Mouse (Mus musculus): ENCODE results near the gene Cerkl. TPM values are rescaled to one million over a fixed set of nuclear protein-coding genes. Genes with fewer than 3 reads are reported as not detected.

Cerkl gene
- polyA plus RNA-seq, 1 experiment from 2014 or later = 1.1 TPM

DNA sequence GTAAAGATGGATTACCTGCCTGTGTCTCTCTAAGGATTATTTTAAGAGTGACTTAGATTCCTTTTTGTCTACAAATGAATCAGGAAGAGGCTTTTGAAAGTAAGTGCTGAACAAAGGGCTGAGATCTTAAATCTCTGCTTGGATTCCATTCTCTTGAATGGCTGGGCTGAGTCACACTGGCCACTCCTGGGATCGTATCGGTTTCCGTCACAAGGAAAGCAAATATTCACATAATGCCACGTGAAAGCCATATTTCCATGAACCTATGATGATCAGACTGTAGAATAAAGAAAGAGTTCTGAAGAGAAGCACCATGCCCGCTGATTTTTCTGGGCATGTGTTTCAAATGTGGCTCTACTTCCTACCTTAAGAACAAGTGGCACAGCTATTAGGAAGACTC is 57.8 kb downstream of the Cerkl start:
- Histone ChIP-seq H3K27me3 (no peaks in the 10 kb centered on the region), H3K4me1 (no peaks in the 10 kb centered on the region), H3K9me3 (no peaks in the 10 kb centered on the region), H3K9ac (no peak overlapping the region), H3K4me2 (replicated peaks) (no peak overlapping the region), H3K4me3 (no peak overlapping the region), H3K36me3 (no peaks in the 10 kb centered on the region), H3K27ac (no peak overlapping the region)
- 82% methylated on average over 5 of the region's 5 CpGs for WGBS
- no peak for ATAC-seq (ENCODE audit: low FRiP score, low read depth)

GRCm38 (mm10) chr2:79398343-79398742 is 58.2 kb downstream of the Cerkl start:
- H3K36me3 ChIP-seq = no peaks in the 10 kb centered on the region
- ATAC-seq (ENCODE audit: low FRiP score, low read depth) = no peak
- no peaks in the 10 kb centered on the region for H3K4me1 ChIP-seq
- H3K9me3 ChIP-seq = no peaks in the 10 kb centered on the region
- H3K27ac ChIP-seq = no peak overlapping the region
- no peak overlapping the region for H3K4me2 ChIP-seq (replicated peaks)
- H3K27me3 ChIP-seq = no peaks in the 10 kb centered on the region
- no peak overlapping the region for H3K4me3 ChIP-seq
- WGBS = 74% methylated on average over 2 of the region's 2 CpGs
- H3K9ac ChIP-seq = no peak overlapping the region

DNA sequence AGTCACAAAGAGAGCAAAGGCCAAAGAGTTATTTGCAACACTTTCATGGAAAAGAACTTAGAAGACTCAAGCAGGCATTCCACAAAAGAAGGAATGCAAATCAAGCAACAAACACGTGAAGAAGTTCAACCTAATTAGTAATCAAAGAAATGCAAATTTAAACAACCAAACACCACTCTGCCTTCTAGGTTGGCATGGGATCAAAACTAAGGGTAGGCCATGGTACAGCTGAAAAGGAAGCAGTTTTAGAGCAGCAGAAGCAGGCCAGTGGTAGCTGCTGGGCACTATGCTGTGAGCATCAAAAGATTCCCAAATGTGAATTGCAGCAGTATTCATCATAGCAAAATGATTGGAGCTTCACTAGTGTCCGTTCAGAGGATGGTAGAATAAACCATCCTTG is 59.5 kb downstream of the Cerkl start:
- Histone ChIP-seq H3K36me3 (no peaks in the 10 kb centered on the region), H3K9me3 (no peaks in the 10 kb centered on the region), H3K9ac (no peak overlapping the region), H3K27me3 (no peaks in the 10 kb centered on the region), H3K27ac (no peak overlapping the region), H3K4me3 (no peak overlapping the region), H3K4me1 (no peaks in the 10 kb centered on the region), H3K4me2 (replicated peaks) (no peak overlapping the region)
- no peak for ATAC-seq (ENCODE audit: low FRiP score, low read depth)
- WGBS = 57% methylated on average over 2 of the region's 2 CpGs

DNA sequence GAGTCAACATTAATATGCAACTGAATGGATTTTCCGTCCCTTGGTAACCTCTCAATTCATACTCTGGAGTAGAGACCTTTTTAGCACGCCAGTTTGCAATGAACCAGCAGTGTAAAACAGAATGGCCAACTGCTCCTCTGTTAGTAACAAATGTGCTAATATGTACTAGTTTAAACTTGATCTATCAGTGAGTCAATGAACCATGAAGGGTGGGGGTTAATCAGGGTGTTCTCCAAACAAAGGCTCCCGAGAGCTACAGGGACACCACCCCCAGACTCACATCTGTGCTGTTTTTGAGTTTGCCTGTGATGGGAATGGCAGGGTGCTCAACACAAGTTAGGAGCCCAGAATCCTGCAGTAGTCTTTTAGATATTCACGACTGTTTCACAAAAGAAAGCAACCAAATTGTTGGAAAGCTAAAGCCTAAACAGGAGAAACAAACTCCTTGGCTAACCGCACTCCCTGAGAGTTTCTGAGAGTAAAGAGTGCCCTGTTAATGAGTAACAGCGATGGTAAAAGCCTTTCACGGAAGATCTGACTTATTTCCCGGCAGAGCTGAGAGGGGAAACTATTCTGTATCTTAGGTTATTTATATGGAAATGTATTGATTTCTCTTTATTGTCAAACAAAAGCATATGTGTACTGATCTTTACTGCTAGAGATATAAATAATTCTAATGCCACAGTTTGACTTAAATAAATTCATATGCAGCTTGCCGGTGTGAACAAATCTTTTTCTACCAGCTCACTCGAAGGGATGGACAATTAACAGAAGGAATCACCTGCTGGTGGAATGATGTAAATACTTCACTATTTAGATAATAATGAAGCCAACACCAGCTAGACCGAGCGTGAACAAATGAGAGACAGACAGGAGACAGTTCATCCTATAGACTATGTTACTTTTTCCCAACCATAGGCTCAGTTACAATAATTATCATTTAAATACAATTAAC is 77.2 kb downstream of the Cerkl start:
- H3K27ac ChIP-seq = no peak overlapping the region
- H3K36me3 ChIP-seq = no peaks in the 10 kb centered on the region
- H3K4me2 ChIP-seq (replicated peaks) = no peak overlapping the region
- H3K4me3 ChIP-seq = no peak overlapping the region
- no peaks in the 10 kb centered on the region for H3K4me1 ChIP-seq
- ATAC-seq (ENCODE audit: low FRiP score, low read depth) = no peak
- no peaks in the 10 kb centered on the region for H3K27me3 ChIP-seq
- no peaks in the 10 kb centered on the region for H3K9me3 ChIP-seq
- WGBS = 51% methylated on average over 12 of the region's 12 CpGs
- no peak overlapping the region for H3K9ac ChIP-seq

GRCm38 (mm10) chr2:79378346-79379086 is 78.1 kb downstream of the Cerkl start:
- Histone ChIP-seq H3K4me3 (no peak overlapping the region), H3K9ac (no peak overlapping the region), H3K27me3 (no peaks in the 10 kb centered on the region), H3K9me3 (no peaks in the 10 kb centered on the region), H3K36me3 (no peaks in the 10 kb centered on the region), H3K4me2 (replicated peaks) (no peak overlapping the region), H3K27ac (no peak overlapping the region), H3K4me1 (no peaks in the 10 kb centered on the region)
- 80% methylated on average over 8 of the region's 8 CpGs for whole genome bisulfite sequencing
- no peak for ATAC-seq (ENCODE audit: low FRiP score, low read depth)

GRCm38 (mm10) chr2:79372486-79373200 is 83.9 kb downstream of the Cerkl start:
- no peak for ATAC-seq (ENCODE audit: low FRiP score, low read depth)
- Histone ChIP-seq H3K4me3 (no peak overlapping the region), H3K36me3 (no peaks in the 10 kb centered on the region), H3K4me2 (replicated peaks) (no peak overlapping the region), H3K9me3 (no peaks in the 10 kb centered on the region), H3K27me3 (no peaks in the 10 kb centered on the region), H3K27ac (no peak overlapping the region), H3K4me1 (no peaks in the 10 kb centered on the region), H3K9ac (no peak overlapping the region)
- 47% methylated on average over 6 of the region's 6 CpGs for WGBS

DNA sequence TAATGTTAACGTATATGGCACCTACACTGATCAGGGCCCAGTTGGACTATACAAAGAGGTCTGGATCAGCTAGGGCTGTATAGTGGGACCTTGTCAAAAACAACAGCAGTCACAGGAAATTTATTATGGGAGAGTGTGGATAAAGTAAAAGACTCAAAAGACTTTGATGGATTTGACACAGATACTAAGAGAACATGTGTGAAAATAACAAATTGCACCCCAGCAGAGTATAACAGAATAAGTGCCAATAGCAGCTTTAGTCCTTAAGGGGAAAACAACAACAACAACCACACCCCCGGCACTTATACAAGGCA is 84.5 kb downstream of the Cerkl start:
- no peaks in the 10 kb centered on the region for H3K9me3 ChIP-seq
- no peak overlapping the region for H3K4me3 ChIP-seq
- 74% methylated on average over 2 of the region's 2 CpGs for WGBS
- no peak for ATAC-seq (ENCODE audit: low FRiP score, low read depth)
- H3K4me2 ChIP-seq (replicated peaks) = no peak overlapping the region
- H3K27ac ChIP-seq = no peak overlapping the region
- no peaks in the 10 kb centered on the region for H3K4me1 ChIP-seq
- H3K9ac ChIP-seq = no peak overlapping the region
- H3K27me3 ChIP-seq = no peaks in the 10 kb centered on the region
- no peaks in the 10 kb centered on the region for H3K36me3 ChIP-seq

GRCm38 (mm10) chr2:79371326-79372153 is 85.0 kb downstream of the Cerkl start:
- no peaks in the 10 kb centered on the region for H3K27me3 ChIP-seq
- H3K36me3 ChIP-seq = no peaks in the 10 kb centered on the region
- no peaks in the 10 kb centered on the region for H3K4me1 ChIP-seq
- H3K9me3 ChIP-seq = no peaks in the 10 kb centered on the region
- H3K27ac ChIP-seq = no peak overlapping the region
- no peak overlapping the region for H3K4me3 ChIP-seq
- WGBS = 88% methylated on average over 7 of the region's 7 CpGs
- no peak overlapping the region for H3K4me2 ChIP-seq (replicated peaks)
- H3K9ac ChIP-seq = no peak overlapping the region
- no peak for ATAC-seq (ENCODE audit: low FRiP score, low read depth)

GRCm38 (mm10) chr2:79370711-79371312 is 85.8 kb downstream of the Cerkl start:
- Histone ChIP-seq H3K27me3 (no peaks in the 10 kb centered on the region), H3K27ac (no peak overlapping the region), H3K9me3 (no peaks in the 10 kb centered on the region), H3K4me2 (replicated peaks) (no peak overlapping the region), H3K4me3 (no peak overlapping the region), H3K36me3 (no peaks in the 10 kb centered on the region), H3K9ac (no peak overlapping the region), H3K4me1 (no peaks in the 10 kb centered on the region)
- WGBS = 73% methylated on average over 9 of the region's 9 CpGs
- ATAC-seq (ENCODE audit: low FRiP score, low read depth) = no peak

DNA sequence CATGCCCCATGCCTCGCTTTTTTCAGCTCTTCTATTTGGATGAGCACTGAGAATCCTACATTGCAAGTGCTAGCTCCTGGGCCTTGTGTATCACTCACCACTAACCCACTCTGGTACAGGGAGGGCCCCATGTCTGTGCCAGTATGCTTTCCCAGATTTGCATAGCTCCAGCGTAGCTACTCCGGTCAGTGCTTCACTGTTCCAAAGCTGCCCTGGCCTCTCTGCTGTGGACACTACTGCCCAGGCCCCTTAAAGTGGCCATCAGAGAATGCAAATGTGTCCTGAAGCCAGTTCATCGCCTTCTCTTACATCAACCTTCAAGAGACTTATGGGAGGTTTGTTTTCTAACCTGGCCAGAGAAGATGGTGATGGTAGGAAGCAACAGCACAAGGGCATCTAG is 86.7 kb downstream of the Cerkl start:
- H3K4me2 ChIP-seq (replicated peaks) = no peak overlapping the region
- no peaks in the 10 kb centered on the region for H3K9me3 ChIP-seq
- H3K36me3 ChIP-seq = no peaks in the 10 kb centered on the region
- no peaks in the 10 kb centered on the region for H3K27me3 ChIP-seq
- 86% methylated on average over 4 of the region's 4 CpGs for WGBS
- no peak overlapping the region for H3K4me3 ChIP-seq
- ATAC-seq (ENCODE audit: low FRiP score, low read depth) = no peak
- H3K27ac ChIP-seq = no peak overlapping the region
- H3K4me1 ChIP-seq = no peaks in the 10 kb centered on the region
- H3K9ac ChIP-seq = no peak overlapping the region

DNA sequence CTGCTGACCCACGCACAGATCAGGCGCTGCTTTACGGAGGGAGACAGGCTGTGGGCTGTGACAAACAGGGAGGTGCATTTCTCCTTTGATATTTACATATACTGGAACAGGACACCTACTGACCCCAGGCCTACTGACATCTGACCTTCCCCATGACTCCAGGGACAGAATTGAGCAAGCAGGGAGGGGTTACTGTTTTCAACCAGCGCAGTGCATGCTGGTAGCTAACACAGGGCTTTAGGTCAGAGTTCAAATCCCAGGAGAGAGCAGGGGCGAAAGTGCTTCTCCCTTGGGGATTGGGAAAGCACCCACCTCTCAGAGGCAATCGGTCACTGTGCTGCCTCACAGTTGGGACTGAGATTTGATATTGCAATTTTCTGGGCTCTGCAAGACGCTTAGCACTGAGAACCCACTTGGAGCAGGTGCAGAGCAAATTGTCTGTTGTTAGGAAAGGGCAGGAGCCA is 87.5 kb downstream of the Cerkl start:
- Histone ChIP-seq H3K27ac (no peak overlapping the region), H3K9ac (no peak overlapping the region), H3K4me3 (no peak overlapping the region), H3K4me1 (no peaks in the 10 kb centered on the region), H3K27me3 (no peaks in the 10 kb centered on the region), H3K4me2 (replicated peaks) (no peak overlapping the region), H3K36me3 (no peaks in the 10 kb centered on the region), H3K9me3 (no peaks in the 10 kb centered on the region)
- 70% methylated on average over 7 of the region's 7 CpGs for WGBS
- ATAC-seq (ENCODE audit: low FRiP score, low read depth) = no peak
